In genomic region chr8:103632543-103632942, GRCm38 (mm10) we compare ENCODE assay signal across 23 mouse cellular contexts.
A peak's percentile ranks its signal among the peaks of the same experiment; 100 is the strongest.
DNase-seq lines count a peak whose midpoint lies in the region; ATAC-seq and TF ChIP-seq lines count a peak whose summit lies in the region.
"Had no signal": no experiment of that assay in that cellular context is flagged by ENCODE, and none has a peak within 500 bp of the region (broad histone marks: within the 10 kb centered on the region; RNA-seq: fewer than 3 reads in every experiment).

No protein-coding gene starts in this region.

- H3K36me3 ChIP-seq in forebrain, embryonic 10.5 days (replicated peaks), result no peaks in the 10 kb centered on the region
- no peaks in the 10 kb centered on the region for H3K36me3 ChIP-seq in forebrain, embryonic 15.5 days
- H3K36me3 ChIP-seq in liver, embryonic 13.5 days, result no peaks in the 10 kb centered on the region
- no peaks in the 10 kb centered on the region for H3K36me3 ChIP-seq in liver, embryonic 11.5 days (ENCODE audit: control insufficient read depth, insufficient read depth, low read length)
- no peaks in the 10 kb centered on the region for H3K36me3 ChIP-seq in neural tube, embryonic 15.5 days
- H3K36me3 ChIP-seq in intestine, postnatal 0 days (ENCODE audit: control insufficient read depth, insufficient read depth), result no peaks in the 10 kb centered on the region
- no peaks in the 10 kb centered on the region for H3K36me3 ChIP-seq in thymus, adult 2 months (ENCODE audit: control insufficient read depth, insufficient read depth, low read length)
- H3K36me3 ChIP-seq: embryonic facial prominence, embryonic 10.5 days; heart, embryonic 15.5 days; hindbrain, embryonic 10.5 days had no signal

- no peak overlapping the region for H3K4me2 ChIP-seq in forebrain, embryonic 15.5 days (replicated peaks)
- H3K4me2 ChIP-seq in liver, embryonic 13.5 days, result no peak overlapping the region
- no peak overlapping the region for H3K4me2 ChIP-seq in liver, embryonic 11.5 days
- H3K4me2 ChIP-seq in neural tube, embryonic 15.5 days, result no peak overlapping the region
- H3K4me2 ChIP-seq in intestine, postnatal 0 days (replicated peaks; ENCODE audit: low read depth), result no peak overlapping the region
- H3K4me2 ChIP-seq: heart, embryonic 11.5 days; heart, embryonic 15.5 days; hindbrain, embryonic 14.5 days had no signal

- no peak for TF ChIP-seq POLR2A in thymus, adult 2 months (IDR thresholded peaks at IDR 0.05; ENCODE audit: control insufficient read depth, extremely low read depth, insufficient read depth, low read length, poor library complexity)

- no peak for ATAC-seq in forebrain, embryonic 15.5 days (replicated peaks)
- ATAC-seq in liver, embryonic 13.5 days (ENCODE audit: low read depth), result no peak
- ATAC-seq in liver, embryonic 11.5 days (replicated peaks; ENCODE audit: low FRiP score), result no peak
- no peak for ATAC-seq in neural tube, embryonic 15.5 days (ENCODE audit: low FRiP score)
- no peak for ATAC-seq in intestine, postnatal 0 days
- ATAC-seq: forebrain, embryonic 16.5 days had no signal

- H3K9me3 ChIP-seq in forebrain, embryonic 10.5 days, result no peaks in the 10 kb centered on the region
- no peaks in the 10 kb centered on the region for H3K9me3 ChIP-seq in forebrain, embryonic 15.5 days
- H3K9me3 ChIP-seq in liver, embryonic 13.5 days (replicated peaks), result no peaks in the 10 kb centered on the region
- no peaks in the 10 kb centered on the region for H3K9me3 ChIP-seq in liver, embryonic 11.5 days (ENCODE audit: control insufficient read depth, low read length)
- H3K9me3 ChIP-seq in neural tube, embryonic 15.5 days (replicated peaks), result no peaks in the 10 kb centered on the region
- no peaks in the 10 kb centered on the region for H3K9me3 ChIP-seq in intestine, postnatal 0 days (ENCODE audit: control insufficient read depth)
- H3K9me3 ChIP-seq: embryonic facial prominence, embryonic 10.5 days; heart, embryonic 15.5 days; hindbrain, embryonic 10.5 days had no signal

- H3K4me3 ChIP-seq in forebrain, embryonic 10.5 days, result no peak overlapping the region
- no peak overlapping the region for H3K4me3 ChIP-seq in forebrain, embryonic 15.5 days
- no peak overlapping the region for H3K4me3 ChIP-seq in liver, embryonic 13.5 days (replicated peaks)
- H3K4me3 ChIP-seq in liver, embryonic 11.5 days (ENCODE audit: low read depth, low read length), result no peak overlapping the region
- no peak overlapping the region for H3K4me3 ChIP-seq in neural tube, embryonic 15.5 days (replicated peaks)
- no peak overlapping the region for H3K4me3 ChIP-seq in intestine, postnatal 0 days (ENCODE audit: low read depth, low read length)
- H3K4me3 ChIP-seq in thymus, adult 2 months (ENCODE audit: control insufficient read depth, insufficient read depth, low read length), result no peak overlapping the region
- H3K4me3 ChIP-seq: embryonic facial prominence, embryonic 10.5 days; erythroblast, embryonic 14.5 days; heart, embryonic 15.5 days; hindbrain, embryonic 10.5 days had no signal

- DNase-seq in forebrain, embryonic 10.5 days (ENCODE audit: extremely low spot score, low spot score), result peak; percentile 6
- peak; percentile 0 for DNase-seq in liver, embryonic 13.5 days
- no peak for DNase-seq in liver, embryonic 11.5 days (ENCODE audit: low spot score)
- peak; percentile 11 for DNase-seq in neural tube, embryonic 10.5 days (ENCODE audit: extremely low spot score, low spot score)
- no peak for DNase-seq in thymus, adult 2 months
- DNase-seq: adrenal gland, adult 2 months; adrenal gland, postnatal 25 days; B cell, adult 2 months; cerebellum, adult 18-20 months; cerebellum, adult 9-11 months; cerebellum, postnatal 36 days; gastrocnemius, postnatal 10 days; heart, adult 18-20 months had no signal

- no peak for TF ChIP-seq CTCF in intestine, postnatal 0 days (IDR thresholded peaks at IDR 0.05; ENCODE audit: low read depth)
- TF ChIP-seq CTCF in thymus, adult 2 months (IDR thresholded peaks at IDR 0.05; ENCODE audit: borderline replicate concordance, control insufficient read depth, extremely low read depth, insufficient read depth, low read length, poor library complexity), result no peak

- no peak overlapping the region for H3K9ac ChIP-seq in forebrain, embryonic 15.5 days (replicated peaks)
- no peak overlapping the region for H3K9ac ChIP-seq in liver, embryonic 13.5 days
- no peak overlapping the region for H3K9ac ChIP-seq in liver, embryonic 11.5 days (ENCODE audit: low read depth, low read length)
- H3K9ac ChIP-seq in neural tube, embryonic 15.5 days (replicated peaks), result no peak overlapping the region
- no peak overlapping the region for H3K9ac ChIP-seq in intestine, postnatal 0 days (ENCODE audit: low read depth, low read length)
- H3K9ac ChIP-seq: heart, embryonic 15.5 days; hindbrain, embryonic 14.5 days had no signal

- no peak overlapping the region for H3K27ac ChIP-seq in forebrain, embryonic 10.5 days
- H3K27ac ChIP-seq in forebrain, embryonic 15.5 days (replicated peaks), result no peak overlapping the region
- no peak overlapping the region for H3K27ac ChIP-seq in liver, embryonic 13.5 days
- H3K27ac ChIP-seq in liver, embryonic 11.5 days (ENCODE audit: low read depth, low read length), result no peak overlapping the region
- no peak overlapping the region for H3K27ac ChIP-seq in neural tube, embryonic 15.5 days (replicated peaks)
- no peak overlapping the region for H3K27ac ChIP-seq in intestine, postnatal 0 days (ENCODE audit: low read depth, low read length)
- H3K27ac ChIP-seq in thymus, adult 2 months (ENCODE audit: control insufficient read depth, insufficient read depth, low read length), result no peak overlapping the region
- H3K27ac ChIP-seq: embryonic facial prominence, embryonic 10.5 days; heart, embryonic 15.5 days; hindbrain, embryonic 10.5 days; hindbrain, embryonic 14.5 days had no signal

- WGBS in forebrain, embryonic 10.5 days, result 90% methylated on average over 6 of the region's 6 CpGs
- 88% methylated on average over 6 of the region's 6 CpGs for WGBS in forebrain, embryonic 15.5 days
- WGBS in liver, embryonic 13.5 days (ENCODE audit: insufficient replicate concordance), result 49% methylated on average over 6 of the region's 6 CpGs
- WGBS in liver, embryonic 11.5 days, result 54% methylated on average over 6 of the region's 6 CpGs
- WGBS in neural tube, embryonic 15.5 days, result 85% methylated on average over 6 of the region's 6 CpGs
- WGBS in intestine, postnatal 0 days, result 82% methylated on average over 6 of the region's 6 CpGs
- 84% methylated on average over 6 of the region's 6 CpGs for WGBS in thymus, adult 2 months

- H3K4me1 ChIP-seq in forebrain, embryonic 10.5 days, result 0 out of 2 replicates have a peak, but pooled peaks cover 5% of the 10 kb centered on the region
- no peaks in the 10 kb centered on the region for H3K4me1 ChIP-seq in forebrain, embryonic 15.5 days
- H3K4me1 ChIP-seq in liver, embryonic 13.5 days (replicated peaks), result no peaks in the 10 kb centered on the region
- no peaks in the 10 kb centered on the region for H3K4me1 ChIP-seq in liver, embryonic 11.5 days (replicated peaks; ENCODE audit: control insufficient read depth, insufficient read depth, low read length)
- H3K4me1 ChIP-seq in neural tube, embryonic 15.5 days, result peaks cover 2% of the 10 kb centered on the region; the same call in 1 of the 2 replicates
- H3K4me1 ChIP-seq in intestine, postnatal 0 days (replicated peaks; ENCODE audit: control insufficient read depth, insufficient read depth, low read length), result no peaks in the 10 kb centered on the region
- H3K4me1 ChIP-seq in thymus, adult 2 months (replicated peaks; ENCODE audit: control insufficient read depth, insufficient read depth, low read length), result no peaks in the 10 kb centered on the region
- H3K4me1 ChIP-seq: heart, embryonic 15.5 days; hindbrain, embryonic 10.5 days had no signal

- no peaks in the 10 kb centered on the region for H3K27me3 ChIP-seq in forebrain, embryonic 10.5 days (ENCODE audit: poor library complexity, severe bottlenecking)
- no peaks in the 10 kb centered on the region for H3K27me3 ChIP-seq in forebrain, embryonic 15.5 days
- H3K27me3 ChIP-seq in liver, embryonic 13.5 days, result no peaks in the 10 kb centered on the region
- H3K27me3 ChIP-seq in liver, embryonic 11.5 days (replicated peaks; ENCODE audit: control insufficient read depth, insufficient read depth, low read length), result no peaks in the 10 kb centered on the region
- H3K27me3 ChIP-seq in neural tube, embryonic 15.5 days (replicated peaks), result no peaks in the 10 kb centered on the region; the same call in 1 of the 2 replicates
- no peaks in the 10 kb centered on the region for H3K27me3 ChIP-seq in intestine, postnatal 0 days (replicated peaks; ENCODE audit: control insufficient read depth, insufficient read depth, low read length)
- no peaks in the 10 kb centered on the region for H3K27me3 ChIP-seq in thymus, adult 2 months (ENCODE audit: control insufficient read depth, insufficient read depth, low read length)
- H3K27me3 ChIP-seq: heart, embryonic 15.5 days had no signal

Comparison
In these comparisons a context has a peak if more than half of its experiments do, and no peak if none do; other contexts are left out.
1. DNase-seq: peak in forebrain, embryonic 10.5 days (single experiment), liver, embryonic 13.5 days (single experiment) and neural tube, embryonic 10.5 days (single experiment); none in liver, embryonic 11.5 days (single experiment) and thymus, adult 2 months (single experiment).